Comparison of ENCODE assay signal across 8 mouse cellular contexts in the genomic region with DNA sequence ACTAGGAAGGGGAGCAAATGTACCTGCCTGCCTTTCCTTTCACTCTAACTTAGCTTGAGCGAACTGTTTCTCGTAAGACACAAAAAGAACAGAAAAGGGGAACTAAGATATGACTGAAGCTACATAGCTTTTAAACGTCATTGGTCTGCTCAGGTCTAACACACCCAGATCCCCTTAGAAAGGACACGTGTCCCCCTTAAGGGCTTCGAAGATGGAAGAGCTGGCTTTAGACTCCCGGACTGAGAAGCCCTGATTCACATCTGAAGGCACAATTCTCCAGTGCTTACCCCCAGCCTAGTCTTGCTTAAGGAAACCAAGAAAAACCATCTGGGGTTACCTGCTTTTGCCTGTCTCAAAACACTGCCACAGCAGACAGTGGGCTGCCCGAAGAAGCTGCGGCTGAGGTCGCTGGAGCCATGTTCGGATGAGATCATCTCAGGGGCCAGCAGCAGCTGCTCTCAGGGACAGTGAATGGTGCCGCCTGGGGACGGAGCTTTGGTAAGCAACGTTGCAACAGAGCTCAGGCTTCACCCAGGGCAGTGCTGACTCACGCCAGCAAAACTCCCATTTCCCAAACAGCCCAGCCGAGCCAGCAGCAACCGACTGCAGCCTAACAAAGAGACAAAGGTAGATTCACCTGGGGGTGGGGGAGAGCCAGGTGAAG. TPM values are rescaled to one million over a fixed set of nuclear protein-coding genes. Genes with fewer than 3 reads are reported as not detected.
DNase-seq lines count a peak whose midpoint lies in the region; ATAC-seq and TF ChIP-seq lines count a peak whose summit lies in the region.

No protein-coding gene starts in this region.

- no peak for TF ChIP-seq EP300 in liver, embryonic 14.5 days (IDR thresholded peaks at IDR 0.05; ENCODE audit: low read depth)

- H3K9ac ChIP-seq in kidney, embryonic 14.5 days (ENCODE audit: low read depth, low read length), result peak overlapping the region; percentile 32; the same call in 1 of the 2 replicates
- H3K9ac ChIP-seq in liver, embryonic 14.5 days (replicated peaks), result peak overlapping the region; percentile 96
- H3K9ac ChIP-seq in stomach, embryonic 15.5 days, result no peak overlapping the region

- H3K4me2 ChIP-seq in kidney, embryonic 14.5 days (replicated peaks; ENCODE audit: low read depth, low read length), result peak overlapping the region; percentile 26
- H3K4me2 ChIP-seq in liver, embryonic 14.5 days (ENCODE audit: low read depth), result peak overlapping the region; percentile 100
- peak overlapping the region; percentile 45 for H3K4me2 ChIP-seq in stomach, embryonic 15.5 days

- TF ChIP-seq CTCF in liver, embryonic 14.5 days (IDR thresholded peaks at IDR 0.05; ENCODE audit: low read depth), result peak; percentile 81

- H3K36me3 ChIP-seq in kidney, embryonic 14.5 days (ENCODE audit: control insufficient read depth, insufficient read depth, low read length), result no peaks in the 10 kb centered on the region
- 0 out of 2 replicates have a peak, but pooled peaks cover 4% of the 10 kb centered on the region for H3K36me3 ChIP-seq in liver, embryonic 14.5 days (replicated peaks; ENCODE audit: control insufficient read depth, insufficient read depth, low read depth)
- no peaks in the 10 kb centered on the region for H3K36me3 ChIP-seq in stomach, embryonic 15.5 days

- H3K27me3 ChIP-seq in kidney, embryonic 14.5 days (ENCODE audit: control insufficient read depth, insufficient read depth, low read length), result no peaks in the 10 kb centered on the region
- no peaks in the 10 kb centered on the region for H3K27me3 ChIP-seq in liver, embryonic 14.5 days (ENCODE audit: control insufficient read depth, insufficient read depth, low read length)
- no peaks in the 10 kb centered on the region for H3K27me3 ChIP-seq in stomach, embryonic 15.5 days (replicated peaks)

- H3K4me3 ChIP-seq in kidney, embryonic 14.5 days (ENCODE audit: low read length), result no peak overlapping the region; the same call in 1 of the 2 replicates
- peak overlapping the region; percentile 67 to 86 for H3K4me3 ChIP-seq in liver, embryonic 14.5 days (ENCODE audit: insufficient read depth in 1 of 2, low read depth in 2 of 2, low read length in 2 of 2)
- H3K4me3 ChIP-seq in stomach, embryonic 15.5 days (replicated peaks), result peak overlapping the region; percentile 19; the same call in 1 of the 2 replicates

- peak; percentile 80 for ATAC-seq in kidney, embryonic 14.5 days (ENCODE audit: low FRiP score, low TSS enrichment)
- peak; percentile 88 for ATAC-seq in liver, embryonic 14.5 days (ENCODE audit: insufficient read depth)
- ATAC-seq in stomach, embryonic 15.5 days (ENCODE audit: insufficient read depth, low FRiP score, low read depth), result peak; percentile 91

- peak overlapping the region; percentile 18; the same call in 1 of the 2 replicates for H3K27ac ChIP-seq in kidney, embryonic 14.5 days (ENCODE audit: low read depth, low read length)
- H3K27ac ChIP-seq in liver, embryonic 14.5 days, result peak overlapping the region; percentile 99
- peak overlapping the region; percentile 71 for H3K27ac ChIP-seq in stomach, embryonic 15.5 days

- H3K4me1 ChIP-seq in kidney, embryonic 14.5 days (ENCODE audit: control insufficient read depth, insufficient read depth, low read length), result peaks cover 27% of the 10 kb centered on the region
- H3K4me1 ChIP-seq in liver, embryonic 14.5 days (replicated peaks; ENCODE audit: control insufficient read depth in 2 of 2, insufficient read depth in 2 of 2, low read length in 1 of 2), result peaks cover 60 to 73% of the 10 kb centered on the region in 2 experiments
- H3K4me1 ChIP-seq in stomach, embryonic 15.5 days, result peaks cover 10% of the 10 kb centered on the region

- DNase-seq in ovary, adult 18-20 months (ENCODE audit: low spot score), result peak; percentile 63
- DNase-seq in ovary, postnatal 10 days (ENCODE audit: low spot score), result no peak
- DNase-seq in embryo, embryonic 9.5 days (ENCODE audit: extremely low spot score), result peak; percentile 53
- peak; percentile 98 for DNase-seq in heart, adult 11 months
- DNase-seq in liver, embryonic 14.5 days (ENCODE audit: low read depth in 3 of 3, low spot score in 3 of 3), result peak; percentile 75 to 82 (median 80)
- peak; percentile 16 to 32 for DNase-seq in natural killer cell, adult 2 months (ENCODE audit: low spot score in 2 of 2)

- H3K9me3 ChIP-seq in kidney, embryonic 14.5 days (ENCODE audit: control insufficient read depth, low read length), result no peaks in the 10 kb centered on the region
- H3K9me3 ChIP-seq in liver, embryonic 14.5 days (ENCODE audit: control insufficient read depth, low read length), result no peaks in the 10 kb centered on the region
- no peaks in the 10 kb centered on the region for H3K9me3 ChIP-seq in stomach, embryonic 15.5 days

- WGBS in kidney, embryonic 14.5 days, result 32% methylated on average over 16 of the region's 16 CpGs
- 4% methylated on average over 16 of the region's 16 CpGs for WGBS in liver, embryonic 14.5 days (ENCODE audit: insufficient replicate concordance)
- 23% methylated on average over 16 of the region's 16 CpGs for WGBS in stomach, embryonic 15.5 days

RNA-seq across cellular contexts. Expression of a gene that starts 25.5 kb away (rescaled TPM):
- polyA plus RNA-seq in kidney, embryonic 14.5 days (2014; fragmentation: Nextera tagmentation; extraction: Ambion mirVana), result 13.1 and 23.5 TPM in 2 replicates
- polyA plus RNA-seq in liver, embryonic 14.5 days (2012; rRNA removed), result 12.6 and 12.9 TPM in 2 replicates
- polyA plus RNA-seq in liver, embryonic 14.5 days (2014; fragmentation: Nextera tagmentation; extraction: Ambion mirVana), result 19.0 and 20.6 TPM in 2 replicates
- polyA plus RNA-seq in stomach, embryonic 15.5 days (2015; fragmentation: Nextera tagmentation; extraction: Ambion mirVana), result 17.5 and 20.2 TPM in 2 replicates

RNA-seq across cellular contexts. Expression of a gene that starts 44.9 kb away (rescaled TPM):
- 8.8 and 11.5 TPM in 2 replicates for polyA plus RNA-seq in kidney, embryonic 14.5 days (2014; fragmentation: Nextera tagmentation; extraction: Ambion mirVana)
- 2.8 and 3.5 TPM in 2 replicates for polyA plus RNA-seq in liver, embryonic 14.5 days (2012; rRNA removed)
- polyA plus RNA-seq in liver, embryonic 14.5 days (2014; fragmentation: Nextera tagmentation; extraction: Ambion mirVana), result 5.8 and 6.8 TPM in 2 replicates
- polyA plus RNA-seq in stomach, embryonic 15.5 days (2015; fragmentation: Nextera tagmentation; extraction: Ambion mirVana), result 13.6 and 14.8 TPM in 2 replicates

RNA-seq across cellular contexts. Expression of a gene that starts 46.4 kb away (rescaled TPM):
- 0.19 and 0.23 TPM in 2 replicates for polyA plus RNA-seq in kidney, embryonic 14.5 days (2014; fragmentation: Nextera tagmentation; extraction: Ambion mirVana)
- 0.07 and 0.09 TPM in 2 replicates for polyA plus RNA-seq in liver, embryonic 14.5 days (2012; rRNA removed)
- 0.04 and 0.18 TPM in 2 replicates for polyA plus RNA-seq in liver, embryonic 14.5 days (2014; fragmentation: Nextera tagmentation; extraction: Ambion mirVana)
- polyA plus RNA-seq in stomach, embryonic 15.5 days (2015; fragmentation: Nextera tagmentation; extraction: Ambion mirVana), result 0.13 and 0.15 TPM in 2 replicates

Comparison
In these comparisons a context has a peak if more than half of its experiments do, and no peak if none do; other contexts are left out.
1. H3K27ac ChIP-seq: peak in every context shown above with its lines; median percentile 99 in liver, embryonic 14.5 days; 71 in stomach, embryonic 15.5 days; 18 in kidney, embryonic 14.5 days.
2. H3K4me2 ChIP-seq: peak in every context shown above with its lines; median percentile 100 in liver, embryonic 14.5 days; 45 in stomach, embryonic 15.5 days; 26 in kidney, embryonic 14.5 days.